Mouse (Mus musculus): ENCODE data around the gene Olfr611.
"Not testable (repeated sequence)": the region's sequence is repeated elsewhere in the genome, so short reads cannot be mapped to it uniquely, and the experiment has no call there.

Olfr611 gene

DNA sequence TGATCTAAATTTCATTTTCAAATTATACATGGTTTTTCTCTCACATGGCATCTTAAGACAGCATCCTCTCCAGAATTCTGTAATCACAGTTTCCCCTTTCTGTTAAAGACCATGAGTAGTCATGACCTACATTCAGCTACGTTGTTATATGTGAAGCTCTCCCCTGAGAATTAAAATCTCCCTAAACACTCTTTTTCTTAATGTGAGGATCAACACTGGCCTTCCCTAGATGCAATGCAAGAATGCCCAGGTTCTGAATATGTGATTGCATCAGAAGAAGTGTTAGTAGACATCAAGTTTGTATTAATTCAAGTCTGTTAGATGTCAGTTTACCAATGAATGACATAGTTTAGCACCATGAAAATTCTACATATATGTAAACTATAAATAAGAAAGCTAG lies at the start of gene Olfr611:
Gene Olfr611 (minus strand): TSS at position 101 of the 400 bp plus-strand sequence.
- DNase-seq (ENCODE audit: low spot score): not testable (repeated sequence)

DNA sequence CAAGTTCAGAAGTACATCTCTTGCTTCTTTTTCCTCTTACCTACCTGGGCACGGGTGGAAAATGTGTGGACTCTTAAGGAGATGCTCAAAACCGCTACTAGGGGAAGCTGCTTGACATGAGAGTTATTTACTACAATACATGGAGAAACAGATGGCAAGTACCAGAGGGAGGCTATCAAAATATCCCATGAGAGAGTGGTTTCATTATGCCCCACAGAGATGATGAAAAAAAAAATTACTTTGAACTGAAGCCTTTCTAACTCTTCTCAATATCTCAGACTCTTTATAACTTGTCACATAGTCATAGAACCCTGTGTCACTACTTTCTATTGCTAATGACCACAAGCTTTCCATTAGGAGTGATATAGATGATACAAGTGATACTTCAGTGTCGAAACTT lies 48.4 kb upstream of the Olfr611 start, which contains the start of gene Olfr616:
Gene Olfr616 (minus strand): TSS at position 101 of the 400 bp plus-strand sequence.
- no peak for DNase-seq (ENCODE audit: low spot score)

DNA sequence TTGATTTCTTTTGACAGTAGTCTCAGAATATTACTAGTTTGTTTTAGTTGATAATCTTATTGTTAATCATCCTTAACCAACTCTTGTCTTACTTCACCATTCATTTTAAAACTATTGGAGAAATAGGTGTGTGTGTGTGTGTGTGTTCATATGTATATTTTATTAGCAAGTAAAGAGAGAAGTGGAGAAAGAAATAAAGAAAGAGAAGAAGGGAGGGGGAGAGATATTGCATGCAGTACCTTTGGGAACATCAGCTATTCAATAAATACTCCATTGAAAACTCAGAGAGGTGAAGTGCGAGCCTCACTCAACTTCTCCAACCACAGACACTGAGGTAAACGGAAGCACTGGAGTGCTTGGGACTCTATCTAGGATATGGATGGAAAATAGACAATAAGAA lies 35.1 kb upstream of the Olfr611 start, which contains the start of gene Olfr615:
Gene Olfr615 (plus strand): TSS at position 301 of the 400 bp plus-strand sequence.
- no peak for DNase-seq (ENCODE audit: low spot score)

DNA sequence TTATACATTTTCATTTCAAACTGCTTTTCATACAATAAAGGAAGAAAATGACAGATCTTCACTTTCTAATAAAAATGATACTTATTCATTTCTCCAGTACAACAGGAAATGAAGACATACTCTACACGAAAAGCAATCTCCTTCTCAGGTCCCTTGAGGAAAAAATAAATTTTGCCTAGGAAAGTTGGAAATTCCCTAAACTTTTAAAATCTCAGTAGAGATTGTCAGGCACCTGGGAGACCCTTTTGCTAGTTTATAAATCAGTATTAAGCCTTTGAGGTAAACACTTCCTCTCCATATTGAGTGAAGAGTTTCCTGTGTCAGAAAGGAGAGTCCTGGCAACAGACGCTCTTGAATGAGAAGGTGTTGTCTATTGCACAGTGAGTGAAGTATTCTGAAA lies 27.1 kb upstream of the Olfr611 start, which contains the start of gene Olfr613:
Gene Olfr613 (plus strand): TSS at position 301 of the 400 bp plus-strand sequence.
- no peak for DNase-seq (ENCODE audit: low spot score)

DNA sequence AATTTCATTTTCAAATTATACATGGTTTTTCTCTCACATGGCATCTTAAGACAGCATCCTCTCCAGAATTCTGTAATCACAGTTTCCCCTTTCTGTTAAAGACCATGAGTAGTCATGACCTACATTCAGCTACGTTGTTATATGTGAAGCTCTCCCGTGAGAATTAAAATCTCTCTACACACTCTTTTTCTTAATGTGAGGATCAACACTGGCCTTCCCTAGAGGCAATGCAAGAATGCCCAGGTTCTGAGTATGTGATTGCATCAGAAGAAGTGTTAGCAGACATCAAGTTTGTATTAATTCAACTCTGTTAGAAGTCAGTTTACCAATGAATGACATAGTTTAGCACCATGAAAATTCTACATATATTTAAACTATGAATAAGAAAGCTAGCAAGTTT lies 22.0 kb upstream of the Olfr611 start, which contains the start of gene Olfr612:
Gene Olfr612 (minus strand): TSS at position 101 of the 400 bp plus-strand sequence.
- DNase-seq (ENCODE audit: low spot score): not testable (repeated sequence)

- DNase-seq (ENCODE audit: low spot score): no peak
These were observed 8.6 kb downstream of the Olfr611 start, which contains the start of gene Olfr610 for GRCm38 (mm10) chr7:103512022-103512421. Olfr610 (minus strand) TSS chr7:103512122.

- no peak for DNase-seq (ENCODE audit: low spot score)
These were observed 22.7 kb downstream of the Olfr611 start, which contains the start of gene Olfr609 for GRCm38 (mm10) chr7:103497962-103498361. Olfr609 (minus strand) TSS chr7:103498062.

GRCm38 (mm10) chr7:103477106-103477505 lies 43.5 kb downstream of the Olfr611 start:
- DNase-seq (ENCODE audit: low spot score): not testable (repeated sequence)

DNA sequence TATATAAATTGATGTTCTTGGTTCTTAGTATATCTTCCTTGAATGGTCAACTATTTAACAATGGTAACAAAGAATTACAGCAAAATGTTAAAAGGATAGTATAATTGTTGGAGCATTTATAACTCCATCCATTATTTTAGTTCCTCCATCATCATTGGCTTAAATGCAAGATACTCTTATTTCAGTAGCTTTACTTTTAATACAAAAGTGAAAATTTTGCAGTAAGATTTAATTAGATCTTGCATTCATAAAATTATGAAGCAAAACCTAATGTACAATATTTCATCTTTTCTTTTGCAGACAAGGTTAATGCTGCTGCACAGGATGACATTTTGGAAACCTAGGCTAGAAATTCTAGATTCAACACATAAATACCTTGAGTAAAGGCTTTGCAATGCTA lies 51.1 kb downstream of the Olfr611 start, which contains the start of gene Olfr608:
Gene Olfr608 (plus strand): TSS at position 301 of the 400 bp plus-strand sequence.
- no peak for DNase-seq (ENCODE audit: low spot score)
